Mouse (Mus musculus): ENCODE measurements around the gene Tfcp2. TPM values are rescaled to one million over a fixed set of nuclear protein-coding genes. Genes with fewer than 3 reads are reported as not detected.

Gene Tfcp2
- polyA plus RNA-seq, 1 experiment from 2014 or later: 33.3 TPM

DNA sequence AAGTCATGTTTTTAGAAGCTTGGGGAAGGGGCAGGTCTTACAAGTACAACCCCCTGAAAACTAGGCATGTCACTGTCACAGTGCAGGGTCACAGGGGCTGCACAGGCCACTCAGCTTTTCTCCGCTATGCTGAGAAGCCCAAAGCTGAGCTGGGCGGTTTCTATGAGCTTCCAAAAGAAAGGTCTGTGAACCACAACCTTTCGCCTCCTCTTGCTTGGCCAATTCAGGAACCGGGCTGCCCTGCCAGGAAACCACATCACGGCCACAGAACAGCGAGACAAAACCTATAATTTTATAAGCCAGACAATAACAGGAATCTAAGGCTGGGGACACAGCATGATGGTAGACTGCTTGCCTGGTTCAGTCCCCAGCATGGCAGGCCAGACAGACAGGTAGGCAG is 36.5 kb upstream of the Tfcp2 start:
- ATAC-seq (ENCODE audit: low FRiP score) (no peak), DNase-seq (ENCODE audit: low spot score) (no peak)

DNA sequence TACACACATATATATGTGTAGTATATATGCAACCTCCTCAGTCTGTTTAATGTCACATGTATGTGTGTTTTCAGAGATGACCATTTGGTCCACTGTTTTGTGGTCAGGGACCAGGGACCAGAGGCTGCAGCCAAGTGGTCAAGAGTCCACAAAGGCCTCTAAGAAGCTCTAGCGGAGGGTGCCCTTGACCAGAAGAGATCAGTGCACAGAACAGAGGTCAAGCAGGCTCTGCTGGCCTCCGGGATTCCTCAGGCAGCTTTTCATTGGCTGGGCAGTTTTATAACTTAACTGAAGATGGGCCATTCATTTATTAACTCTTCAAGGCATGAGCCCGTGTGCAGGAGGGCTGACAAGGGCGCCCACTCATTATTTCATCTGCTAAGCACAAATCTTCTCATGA is 35.4 kb upstream of the Tfcp2 start:
- ATAC-seq (ENCODE audit: low FRiP score) (no peak), DNase-seq (ENCODE audit: low spot score) (no peak)
- no peaks in the 10 kb centered on the region for H3K4me1 ChIP-seq (replicated peaks; ENCODE audit: control insufficient read depth, insufficient read depth, low read length)
- no peak overlapping the region for H3K4me2 ChIP-seq (replicated peaks)
- no peak overlapping the region for H3K4me3 ChIP-seq (replicated peaks; ENCODE audit: low read length)
- no peak overlapping the region for H3K9ac ChIP-seq
- H3K36me3 ChIP-seq (replicated peaks; ENCODE audit: control insufficient read depth, insufficient read depth): peaks cover 84% of the 10 kb centered on the region
- no peak overlapping the region for H3K27ac ChIP-seq
- no peaks in the 10 kb centered on the region for H3K9me3 ChIP-seq (ENCODE audit: control insufficient read depth, low read length)
- WGBS: 83% methylated on average over 4 of the region's 4 CpGs
- H3K27me3 ChIP-seq (ENCODE audit: control insufficient read depth, insufficient read depth, low read length): no peaks in the 10 kb centered on the region

More for the DNA sequence above, 36.5 kb upstream of the Tfcp2 start:
- Histone ChIP-seq H3K9me3 (ENCODE audit: control insufficient read depth, low read length) (no peaks in the 10 kb centered on the region), H3K4me3 (replicated peaks; ENCODE audit: low read length) (no peak overlapping the region), H3K4me2 (replicated peaks) (no peak overlapping the region), H3K9ac (no peak overlapping the region), H3K4me1 (replicated peaks; ENCODE audit: control insufficient read depth, insufficient read depth, low read length) (no peaks in the 10 kb centered on the region), H3K36me3 (replicated peaks; ENCODE audit: control insufficient read depth, insufficient read depth) (peaks cover 72% of the 10 kb centered on the region), H3K27ac (no peak overlapping the region), H3K27me3 (ENCODE audit: control insufficient read depth, insufficient read depth, low read length) (no peaks in the 10 kb centered on the region)
- 80% methylated on average over 6 of the region's 6 CpGs for WGBS

DNA sequence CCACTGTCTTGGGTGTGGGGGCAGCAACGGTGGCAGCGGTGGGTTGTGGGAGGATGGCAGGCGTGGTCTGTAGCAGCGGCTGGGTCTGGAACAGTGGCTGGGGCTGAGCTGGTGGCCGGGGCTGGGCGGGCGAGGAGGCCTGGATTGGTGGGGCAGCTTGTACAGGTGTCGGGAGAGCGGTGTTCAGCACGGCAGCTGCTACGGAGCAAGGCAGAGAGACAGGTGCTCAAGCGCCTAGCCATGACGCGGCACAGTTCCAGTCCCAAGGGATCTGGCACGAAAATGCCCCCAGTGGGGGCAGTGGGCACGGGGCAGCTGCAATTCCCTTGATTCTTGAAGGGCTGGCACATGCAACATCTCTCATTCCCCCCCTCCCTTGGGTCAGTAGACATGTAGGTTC is 34.1 kb upstream of the Tfcp2 start:
- Histone ChIP-seq H3K36me3 (replicated peaks; ENCODE audit: control insufficient read depth, insufficient read depth) (peaks cover 81% of the 10 kb centered on the region), H3K4me1 (replicated peaks; ENCODE audit: control insufficient read depth, insufficient read depth, low read length) (no peaks in the 10 kb centered on the region), H3K9ac (no peak overlapping the region), H3K4me3 (replicated peaks; ENCODE audit: low read length) (no peak overlapping the region), H3K27ac (no peak overlapping the region), H3K27me3 (ENCODE audit: control insufficient read depth, insufficient read depth, low read length) (no peaks in the 10 kb centered on the region), H3K4me2 (replicated peaks) (no peak overlapping the region), H3K9me3 (ENCODE audit: control insufficient read depth, low read length) (no peaks in the 10 kb centered on the region)
- DNase-seq (ENCODE audit: low spot score) (no peak), ATAC-seq (ENCODE audit: low FRiP score) (no peak)
- 96% methylated on average over 16 of the region's 16 CpGs for WGBS

DNA sequence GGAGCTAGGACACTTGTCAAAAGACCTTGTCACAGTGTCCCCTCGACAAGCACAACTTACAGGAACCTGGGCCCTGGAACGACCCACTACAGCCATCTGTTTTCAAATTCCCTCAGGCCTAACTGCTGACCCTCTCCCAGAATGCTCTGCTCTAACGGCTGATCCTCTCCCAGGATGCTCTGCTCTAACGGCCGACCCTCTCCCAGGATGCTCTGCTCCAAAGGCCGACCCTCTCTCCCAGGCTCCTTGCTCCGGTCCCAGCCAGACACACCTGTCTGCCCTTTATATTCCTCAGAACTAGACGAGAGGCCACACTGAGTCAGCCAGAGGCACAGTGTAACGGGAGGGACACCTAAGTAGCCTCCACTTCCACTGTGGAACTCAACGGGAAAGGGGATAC is 28.3 kb upstream of the Tfcp2 start:
- WGBS: 90% methylated on average over 10 of the region's 10 CpGs
- H3K27me3 ChIP-seq (ENCODE audit: control insufficient read depth, insufficient read depth, low read length): no peaks in the 10 kb centered on the region
- H3K4me3 ChIP-seq (replicated peaks; ENCODE audit: low read length): no peak overlapping the region
- no peaks in the 10 kb centered on the region for H3K9me3 ChIP-seq (ENCODE audit: control insufficient read depth, low read length)
- DNase-seq (ENCODE audit: low spot score) (no peak), ATAC-seq (ENCODE audit: low FRiP score) (no peak)
- H3K4me1 ChIP-seq (replicated peaks; ENCODE audit: control insufficient read depth, insufficient read depth, low read length): no peaks in the 10 kb centered on the region
- peaks cover 84% of the 10 kb centered on the region for H3K36me3 ChIP-seq (replicated peaks; ENCODE audit: control insufficient read depth, insufficient read depth)
- H3K27ac ChIP-seq: no peak overlapping the region
- H3K9ac ChIP-seq: no peak overlapping the region
- H3K4me2 ChIP-seq (replicated peaks): no peak overlapping the region

DNA sequence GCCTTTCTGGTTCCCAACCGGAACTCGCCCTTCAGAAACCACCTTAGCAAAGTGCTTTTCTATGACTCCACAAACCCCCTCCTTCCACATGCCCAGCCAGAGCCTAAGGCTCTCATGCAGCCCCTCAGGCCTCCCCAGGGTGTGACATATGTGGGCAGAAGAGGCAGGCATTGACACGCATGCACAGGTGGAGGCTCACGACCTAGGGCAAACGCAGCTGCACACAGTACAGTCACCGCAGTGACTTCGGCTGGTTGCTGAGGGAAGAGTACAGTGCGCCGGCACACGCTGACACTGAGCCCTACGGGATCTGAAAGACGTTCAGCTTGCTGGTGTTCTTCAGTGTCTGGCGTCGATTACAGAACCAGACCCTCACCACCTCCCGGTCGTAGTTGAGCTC is 26.2 kb upstream of the Tfcp2 start:
- Histone ChIP-seq H3K4me1 (replicated peaks; ENCODE audit: control insufficient read depth, insufficient read depth, low read length) (0 out of 2 replicates have a peak, but pooled peaks cover 3% of the 10 kb centered on the region), H3K27me3 (ENCODE audit: control insufficient read depth, insufficient read depth, low read length) (no peaks in the 10 kb centered on the region), H3K9me3 (ENCODE audit: control insufficient read depth, low read length) (no peaks in the 10 kb centered on the region), H3K27ac (no peak overlapping the region), H3K36me3 (replicated peaks; ENCODE audit: control insufficient read depth, insufficient read depth) (peaks cover 72% of the 10 kb centered on the region), H3K9ac (no peak overlapping the region), H3K4me3 (replicated peaks; ENCODE audit: low read length) (no peak overlapping the region), H3K4me2 (replicated peaks) (no peak overlapping the region)
- 88% methylated on average over 16 of the region's 16 CpGs for WGBS
- DNase-seq (ENCODE audit: low spot score) (no peak), ATAC-seq (ENCODE audit: low FRiP score) (no peak)

DNA sequence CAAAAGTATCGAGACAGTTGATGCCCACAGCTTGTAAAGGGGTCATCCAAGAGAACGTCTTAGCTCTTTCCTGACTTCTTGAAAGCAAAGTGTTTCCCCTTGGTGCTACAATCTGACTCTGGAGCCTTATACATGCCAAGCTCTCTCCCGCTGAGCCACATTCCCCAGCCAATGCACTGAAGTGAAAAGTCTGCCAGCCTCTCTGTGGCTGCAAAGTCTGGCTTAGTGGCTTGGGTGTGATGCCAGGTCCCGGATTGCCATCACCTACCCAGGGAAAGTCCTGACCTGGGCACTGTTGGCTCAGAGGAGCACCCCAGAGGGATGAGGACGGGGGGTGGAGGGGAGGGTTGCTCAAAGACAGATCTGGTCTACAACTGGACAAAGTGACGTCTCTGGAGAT is 25.0 kb upstream of the Tfcp2 start:
- Histone ChIP-seq H3K27ac (no peak overlapping the region), H3K4me2 (replicated peaks) (no peak overlapping the region), H3K9me3 (ENCODE audit: control insufficient read depth, low read length) (no peaks in the 10 kb centered on the region), H3K9ac (no peak overlapping the region), H3K36me3 (replicated peaks; ENCODE audit: control insufficient read depth, insufficient read depth) (peaks cover 61% of the 10 kb centered on the region), H3K4me1 (replicated peaks; ENCODE audit: control insufficient read depth, insufficient read depth, low read length) (0 out of 2 replicates have a peak, but pooled peaks cover 3% of the 10 kb centered on the region), H3K4me3 (replicated peaks; ENCODE audit: low read length) (no peak overlapping the region), H3K27me3 (ENCODE audit: control insufficient read depth, insufficient read depth, low read length) (no peaks in the 10 kb centered on the region)
- no peak for DNase-seq (ENCODE audit: low spot score)
- no peak for ATAC-seq (ENCODE audit: low FRiP score)
- 75% methylated on average over 6 of the region's 6 CpGs for WGBS

DNA sequence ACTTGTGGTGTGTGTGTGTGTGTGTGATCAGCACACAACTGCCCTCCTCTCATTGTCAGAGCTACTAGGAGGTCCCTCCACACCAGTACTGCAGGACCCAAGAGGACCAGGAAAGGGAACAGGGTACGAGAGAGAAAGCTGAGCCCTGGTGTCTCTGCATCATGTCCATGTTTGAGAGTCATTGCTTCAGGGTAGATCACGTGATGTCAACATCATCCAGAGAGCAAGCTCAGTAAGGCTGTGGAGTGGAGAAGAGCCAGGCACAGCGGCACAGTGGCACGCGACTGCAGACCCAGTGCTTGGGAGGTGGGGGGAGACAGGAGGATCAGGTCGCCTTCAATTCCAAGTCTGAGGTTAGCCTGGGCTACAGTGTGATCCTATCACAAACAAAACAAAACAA is 24.6 kb upstream of the Tfcp2 start:
- no peak for DNase-seq (ENCODE audit: low spot score)
- H3K36me3 ChIP-seq (replicated peaks; ENCODE audit: control insufficient read depth, insufficient read depth): peaks cover 59% of the 10 kb centered on the region
- WGBS: 90% methylated on average over 6 of the region's 6 CpGs
- H3K9ac ChIP-seq: no peak overlapping the region
- no peaks in the 10 kb centered on the region for H3K9me3 ChIP-seq (ENCODE audit: control insufficient read depth, low read length)
- no peak overlapping the region for H3K4me2 ChIP-seq (replicated peaks)
- no peak for ATAC-seq (ENCODE audit: low FRiP score)
- no peak overlapping the region for H3K4me3 ChIP-seq (replicated peaks; ENCODE audit: low read length)
- H3K4me1 ChIP-seq (replicated peaks; ENCODE audit: control insufficient read depth, insufficient read depth, low read length): 0 out of 2 replicates have a peak, but pooled peaks cover 3% of the 10 kb centered on the region
- no peaks in the 10 kb centered on the region for H3K27me3 ChIP-seq (ENCODE audit: control insufficient read depth, insufficient read depth, low read length)
- H3K27ac ChIP-seq: no peak overlapping the region

DNA sequence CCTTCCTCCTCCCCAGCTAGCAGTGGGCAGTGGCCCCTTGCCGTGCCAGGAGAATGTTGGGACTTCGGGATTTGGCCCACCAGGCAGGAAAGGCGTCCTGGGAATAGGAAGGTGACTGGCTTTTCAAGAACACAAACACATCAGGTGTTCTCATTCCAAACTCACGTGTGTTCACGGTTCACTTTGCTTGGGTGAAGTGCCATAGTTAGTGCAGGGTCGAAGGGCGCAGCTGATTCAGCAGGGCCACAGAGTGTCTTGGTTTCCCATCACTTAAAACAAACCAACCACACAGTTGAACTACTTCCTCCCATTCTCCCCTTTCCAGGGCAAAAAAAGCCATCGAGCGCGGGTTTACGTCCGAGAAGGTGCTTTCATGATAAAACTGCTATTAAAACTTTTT is 23.6 kb upstream of the Tfcp2 start:
- Histone ChIP-seq H3K4me1 (replicated peaks; ENCODE audit: control insufficient read depth, insufficient read depth, low read length) (0 out of 2 replicates have a peak, but pooled peaks cover 3% of the 10 kb centered on the region), H3K4me3 (replicated peaks; ENCODE audit: low read length) (no peak overlapping the region), H3K9ac (no peak overlapping the region), H3K27ac (no peak overlapping the region), H3K27me3 (ENCODE audit: control insufficient read depth, insufficient read depth, low read length) (no peaks in the 10 kb centered on the region), H3K4me2 (replicated peaks) (no peak overlapping the region), H3K9me3 (ENCODE audit: control insufficient read depth, low read length) (no peaks in the 10 kb centered on the region), H3K36me3 (replicated peaks; ENCODE audit: control insufficient read depth, insufficient read depth) (peaks cover 50% of the 10 kb centered on the region)
- DNase-seq (ENCODE audit: low spot score) (no peak), ATAC-seq (ENCODE audit: low FRiP score) (no peak)
- 88% methylated on average over 12 of the region's 12 CpGs for WGBS

DNA sequence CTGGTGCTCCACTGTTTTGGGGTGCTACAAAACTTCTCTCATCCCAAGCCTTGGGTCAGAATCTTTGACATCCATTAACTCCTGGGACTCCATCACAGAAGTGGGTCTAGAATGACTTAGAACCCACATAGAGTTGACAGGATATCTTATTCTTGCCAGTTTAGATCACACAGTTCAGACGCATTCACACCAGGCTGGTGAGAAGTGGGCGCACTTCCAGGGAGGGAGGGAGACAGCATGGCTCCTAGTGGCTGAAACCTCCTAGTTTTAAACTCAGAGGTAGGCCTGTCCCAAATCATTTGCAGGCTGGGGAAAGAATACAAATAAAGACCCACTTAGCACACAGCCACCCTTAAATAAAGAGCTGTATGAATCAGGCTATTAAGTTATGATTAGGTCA is 22.6 kb upstream of the Tfcp2 start:
- no peak overlapping the region for H3K27ac ChIP-seq
- H3K9me3 ChIP-seq (ENCODE audit: control insufficient read depth, low read length): no peaks in the 10 kb centered on the region
- 0 out of 2 replicates have a peak, but pooled peaks cover 3% of the 10 kb centered on the region for H3K4me1 ChIP-seq (replicated peaks; ENCODE audit: control insufficient read depth, insufficient read depth, low read length)
- DNase-seq (ENCODE audit: low spot score) (no peak), ATAC-seq (ENCODE audit: low FRiP score) (no peak)
- no peak overlapping the region for H3K4me2 ChIP-seq (replicated peaks)
- H3K9ac ChIP-seq: no peak overlapping the region
- H3K36me3 ChIP-seq (replicated peaks; ENCODE audit: control insufficient read depth, insufficient read depth): peaks cover 40% of the 10 kb centered on the region
- 83% methylated on average over 2 of the region's 2 CpGs for WGBS
- H3K4me3 ChIP-seq (replicated peaks; ENCODE audit: low read length): no peak overlapping the region
- no peaks in the 10 kb centered on the region for H3K27me3 ChIP-seq (ENCODE audit: control insufficient read depth, insufficient read depth, low read length)

DNA sequence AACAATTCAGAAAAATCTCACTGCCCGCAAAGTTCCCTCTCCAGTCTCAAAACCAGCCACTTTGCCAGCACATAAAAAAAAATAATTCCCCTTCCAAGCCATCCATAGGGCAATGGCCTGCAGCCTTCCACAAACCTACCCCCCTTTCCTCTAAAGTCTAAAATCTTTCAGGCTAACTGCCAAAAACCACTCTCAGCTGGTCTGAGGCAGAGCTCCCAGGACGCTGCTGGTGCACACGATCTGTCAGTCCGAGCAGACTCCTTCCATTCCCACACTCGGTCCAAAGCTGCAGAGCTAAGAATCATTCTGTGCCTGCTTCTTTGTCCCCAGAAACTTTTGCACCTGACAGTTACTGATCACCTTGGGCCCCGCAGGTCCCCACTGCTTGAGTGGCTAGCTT is 22.1 kb upstream of the Tfcp2 start:
- 54% methylated on average over 6 of the region's 6 CpGs for WGBS
- DNase-seq (ENCODE audit: low spot score) (peak; percentile 61), ATAC-seq (ENCODE audit: low FRiP score) (no peak; the same call in 1 of the 2 replicates)
- no peak overlapping the region for H3K4me2 ChIP-seq (replicated peaks)
- no peaks in the 10 kb centered on the region for H3K9me3 ChIP-seq (ENCODE audit: control insufficient read depth, low read length)
- H3K4me3 ChIP-seq (replicated peaks; ENCODE audit: low read length): no peak overlapping the region
- H3K4me1 ChIP-seq (replicated peaks; ENCODE audit: control insufficient read depth, insufficient read depth, low read length): 0 out of 2 replicates have a peak, but pooled peaks cover 3% of the 10 kb centered on the region
- no peak overlapping the region for H3K9ac ChIP-seq
- H3K27ac ChIP-seq: no peak overlapping the region
- H3K36me3 ChIP-seq (replicated peaks; ENCODE audit: control insufficient read depth, insufficient read depth): peaks cover 36% of the 10 kb centered on the region
- H3K27me3 ChIP-seq (ENCODE audit: control insufficient read depth, insufficient read depth, low read length): no peaks in the 10 kb centered on the region

Measured in hindbrain, embryonic 14.5 days (tissue).